Mouse (Mus musculus) midbrain, embryonic 10.5 days (tissue): ENCODE measurements at regions not wholly inside any gene's neighbourhood (a gene's known extent, or its start where the extent isn't known, plus 50 kb on each side); places are given as distances from the start of the nearest gene placed in this dataset.

ENCODE experiments used
- DNase-seq: peaks from one replicate; pipeline ENCODE4 v3.0.0-alpha.2; 2017; ENCODE audit warnings: low spot score
- H3K27ac ChIP-seq: fragments of 300-500 bp; sonication (generic); replicated peaks from 2 replicates; pipeline ENCODE4 v1.5.1; 2016; ENCODE audit warnings: mild to moderate bottlenecking
- H3K27me3 ChIP-seq: fragments of 300-500 bp; sonication (generic); 2 replicates; pipeline ENCODE4 v1.6.1; 2016; ENCODE audit warnings: low read depth, mild to moderate bottlenecking; ENCODE audit not compliant: poor library complexity, severe bottlenecking
- H3K36me3 ChIP-seq: fragments of 300-500 bp; sonication (generic); 2 replicates; pipeline ENCODE4 v1.6.1; 2016; ENCODE audit warnings: mild to moderate bottlenecking, moderate library complexity
- H3K4me1 ChIP-seq: fragments of 300-500 bp; sonication (generic); 2 replicates; pipeline ENCODE4 v1.6.1; 2016
- H3K4me3 ChIP-seq: fragments of 300-500 bp; sonication (generic); 2 replicates; pipeline ENCODE4 v1.5.1; 2016; ENCODE audit warnings: mild to moderate bottlenecking, moderate library complexity
- H3K9me3 ChIP-seq: fragments of 300-500 bp; sonication (generic); replicated peaks from 2 replicates; pipeline ENCODE4 v1.6.1; 2016; ENCODE audit warnings: mild to moderate bottlenecking
- WGBS: fragments of 180-500 bp; shearing (Covaris S2); methylation state at CpG from one replicate; pipeline ENCODE4 v1.1.7; 2016; 5-methylcytosine and 5-hydroxymethylcytosine counted together

- 82% methylated on average over 11 of the region's 11 CpGs for WGBS
- Histone ChIP-seq H3K4me1 (peaks cover 30% of the 10 kb centered on the region), H3K27me3 (no peaks in the 10 kb centered on the region), H3K9me3 (no peaks in the 10 kb centered on the region), H3K4me3 (no peak overlapping the region), H3K27ac (peak overlapping the region; percentile 46; the same call in 1 of the 2 replicates), H3K36me3 (no peaks in the 10 kb centered on the region)
- no peak for DNase-seq
These were observed 343.8 kb downstream of the Tmem161b start for GRCm38 (mm10) chr13:84565644-84566532.

- WGBS = 85% methylated on average over 6 of the region's 6 CpGs
- H3K4me1 ChIP-seq = peaks cover 36% of the 10 kb centered on the region
- H3K9me3 ChIP-seq = no peaks in the 10 kb centered on the region
- H3K27ac ChIP-seq = peak overlapping the region; percentile 46; the same call in 1 of the 2 replicates
- H3K4me3 ChIP-seq = no peak overlapping the region
- no peaks in the 10 kb centered on the region for H3K27me3 ChIP-seq
- H3K36me3 ChIP-seq = no peaks in the 10 kb centered on the region
- DNase-seq = no peak
These were observed 344.4 kb downstream of the Tmem161b start for GRCm38 (mm10) chr13:84566533-84566832.

DNA sequence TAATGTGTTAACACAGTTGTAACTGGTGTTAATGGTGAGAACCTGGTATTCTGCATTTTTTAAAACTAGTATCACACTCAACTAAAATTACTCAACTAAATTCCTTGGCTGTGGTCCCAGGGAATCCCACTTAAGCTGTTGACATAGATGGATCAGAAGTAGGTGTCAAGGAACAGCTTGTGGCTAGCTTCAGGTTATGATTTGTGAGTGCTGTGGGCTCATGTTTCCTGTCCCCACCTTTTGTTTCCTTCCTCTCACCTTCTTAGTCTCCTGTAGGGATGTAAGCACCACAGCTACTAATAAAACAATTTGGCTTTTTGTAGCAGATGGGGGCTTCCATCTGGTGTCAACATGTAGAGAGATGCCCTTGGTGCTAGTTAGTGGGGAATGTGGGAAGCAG, 347.3 kb downstream of the Tmem161b start:
- peak overlapping the region; percentile 78 for H3K27ac ChIP-seq
- DNase-seq = no peak
- no peaks in the 10 kb centered on the region for H3K9me3 ChIP-seq
- no peaks in the 10 kb centered on the region for H3K27me3 ChIP-seq
- no peaks in the 10 kb centered on the region for H3K36me3 ChIP-seq
- H3K4me3 ChIP-seq = no peak overlapping the region
- H3K4me1 ChIP-seq = peaks cover 48% of the 10 kb centered on the region

GRCm38 (mm10) chr13:84570206-84570605, 348.1 kb downstream of the Tmem161b start:
- Histone ChIP-seq H3K27me3 (no peaks in the 10 kb centered on the region), H3K27ac (peak overlapping the region; percentile 78), H3K9me3 (no peaks in the 10 kb centered on the region), H3K36me3 (no peaks in the 10 kb centered on the region), H3K4me1 (peaks cover 45% of the 10 kb centered on the region), H3K4me3 (no peak overlapping the region)
- 61% methylated on average over 2 of the region's 2 CpGs for WGBS
- no peak for DNase-seq

- H3K4me3 ChIP-seq = peak overlapping the region; percentile 12; the same call in 1 of the 2 replicates
- H3K27ac ChIP-seq = peak overlapping the region; percentile 78
- 7% methylated on average over 10 of the region's 10 CpGs for WGBS
- H3K4me1 ChIP-seq = peaks cover 38% of the 10 kb centered on the region
- H3K36me3 ChIP-seq = no peaks in the 10 kb centered on the region
- H3K27me3 ChIP-seq = no peaks in the 10 kb centered on the region
- no peaks in the 10 kb centered on the region for H3K9me3 ChIP-seq
- peak; percentile 86 for DNase-seq
These were observed 349.1 kb downstream of the Tmem161b start for GRCm38 (mm10) chr13:84570984-84571844.

- DNase-seq = no peak
- Histone ChIP-seq H3K4me1 (peaks cover 34% of the 10 kb centered on the region), H3K9me3 (no peaks in the 10 kb centered on the region), H3K4me3 (no peak overlapping the region), H3K27ac (peak overlapping the region; percentile 78), H3K27me3 (no peaks in the 10 kb centered on the region), H3K36me3 (no peaks in the 10 kb centered on the region)
- WGBS = 69% methylated on average over 3 of the region's 3 CpGs
These were observed 349.7 kb downstream of the Tmem161b start for GRCm38 (mm10) chr13:84571845-84572193.

DNA sequence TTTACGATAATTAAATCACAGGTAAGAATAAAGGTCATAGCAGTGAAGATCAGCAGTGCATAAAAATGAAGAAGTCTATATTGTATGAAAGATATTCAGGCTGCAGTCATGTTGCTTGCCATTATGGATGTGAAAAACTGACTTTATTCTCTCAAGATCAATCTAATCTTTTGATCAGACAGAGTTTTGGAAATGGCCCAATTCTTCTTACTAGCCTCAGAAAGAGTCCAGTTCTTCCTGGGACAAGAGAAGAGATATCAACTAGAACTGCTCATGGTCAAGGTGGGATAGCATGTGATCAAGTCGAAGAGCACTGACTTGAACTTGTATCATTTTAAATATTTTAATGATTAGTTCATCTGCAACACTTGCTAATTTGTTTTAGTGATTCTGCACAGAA, 350.1 kb downstream of the Tmem161b start:
- Histone ChIP-seq H3K36me3 (no peaks in the 10 kb centered on the region), H3K4me1 (peaks cover 34% of the 10 kb centered on the region), H3K27me3 (no peaks in the 10 kb centered on the region), H3K27ac (peak overlapping the region; percentile 78), H3K4me3 (no peak overlapping the region), H3K9me3 (no peaks in the 10 kb centered on the region)
- 89% methylated on average over 2 of the region's 2 CpGs for WGBS
- no peak for DNase-seq

- Histone ChIP-seq H3K27me3 (no peaks in the 10 kb centered on the region), H3K4me3 (no peak overlapping the region), H3K27ac (no peak overlapping the region), H3K9me3 (no peaks in the 10 kb centered on the region), H3K36me3 (no peaks in the 10 kb centered on the region), H3K4me1 (no peaks in the 10 kb centered on the region)
- DNase-seq = no peak
These were observed 374.6 kb downstream of the Tmem161b start for GRCm38 (mm10) chr13:84596585-84597142.

DNA sequence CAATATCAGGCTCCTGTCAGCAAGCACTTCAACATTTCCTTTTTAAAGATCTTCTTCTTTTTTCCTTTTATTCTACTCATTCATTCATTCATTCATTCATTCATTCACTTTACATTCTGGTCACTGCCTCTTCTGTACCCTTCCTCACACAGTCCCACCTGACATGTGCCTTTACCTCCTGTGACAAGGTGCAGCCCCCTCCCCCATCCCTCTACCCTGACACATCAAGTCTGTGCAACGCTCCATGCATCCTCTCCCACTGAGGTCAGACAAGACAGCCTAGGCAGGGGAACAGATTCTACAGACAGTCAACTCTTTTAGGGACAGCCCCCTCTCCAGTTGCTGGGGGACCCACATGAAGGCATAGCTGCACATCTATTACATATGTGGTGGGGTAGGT, 380.5 kb downstream of the Tmem161b start:
- Histone ChIP-seq H3K4me1 (no peaks in the 10 kb centered on the region), H3K4me3 (no peak overlapping the region), H3K27ac (no peak overlapping the region), H3K27me3 (no peaks in the 10 kb centered on the region), H3K36me3 (no peaks in the 10 kb centered on the region), H3K9me3 (0 out of 2 replicates have a peak, but pooled peaks cover 7% of the 10 kb centered on the region)
- WGBS = 86% methylated on average over 1 of the region's 1 CpGs
- no peak for DNase-seq

- Histone ChIP-seq H3K4me1 (peaks cover 13% of the 10 kb centered on the region), H3K36me3 (no peaks in the 10 kb centered on the region), H3K27me3 (peaks cover 43% of the 10 kb centered on the region), H3K4me3 (no peak overlapping the region), H3K9me3 (no peaks in the 10 kb centered on the region), H3K27ac (peak overlapping the region; percentile 4; the same call in 1 of the 2 replicates)
- DNase-seq = peak; percentile 48
- 13% methylated on average over 4 of the region's 4 CpGs for WGBS
These were observed 390.4 kb downstream of the Tmem161b start for GRCm38 (mm10) chr13:84612497-84612896.

- Histone ChIP-seq H3K36me3 (no peaks in the 10 kb centered on the region), H3K27ac (peak overlapping the region; percentile 4; the same call in 1 of the 2 replicates), H3K4me1 (peaks cover 13% of the 10 kb centered on the region), H3K9me3 (no peaks in the 10 kb centered on the region), H3K27me3 (peaks cover 46% of the 10 kb centered on the region), H3K4me3 (no peak overlapping the region)
- DNase-seq = peak; percentile 31
- WGBS = 25% methylated on average over 2 of the region's 2 CpGs
These were observed 390.9 kb downstream of the Tmem161b start for GRCm38 (mm10) chr13:84613004-84613403.

GRCm38 (mm10) chr13:84624691-84625090, 402.6 kb downstream of the Tmem161b start:
- Histone ChIP-seq H3K9me3 (no peaks in the 10 kb centered on the region), H3K27me3 (peaks cover 70% of the 10 kb centered on the region), H3K4me1 (peaks cover 23% of the 10 kb centered on the region), H3K27ac (peak overlapping the region; percentile 69; the same call in 1 of the 2 replicates), H3K36me3 (no peaks in the 10 kb centered on the region), H3K4me3 (no peak overlapping the region)
- DNase-seq = peak; percentile 15
- 84% methylated on average over 5 of the region's 5 CpGs for WGBS
